Mouse (Mus musculus) cerebellum, adult 11 months (tissue): ENCODE measurements around the gene Hmcn1.

Experiments used
- DNase-seq: peaks from one replicate; pipeline ENCODE4 v3.0.0; 2022

Hmcn1 gene

DNA sequence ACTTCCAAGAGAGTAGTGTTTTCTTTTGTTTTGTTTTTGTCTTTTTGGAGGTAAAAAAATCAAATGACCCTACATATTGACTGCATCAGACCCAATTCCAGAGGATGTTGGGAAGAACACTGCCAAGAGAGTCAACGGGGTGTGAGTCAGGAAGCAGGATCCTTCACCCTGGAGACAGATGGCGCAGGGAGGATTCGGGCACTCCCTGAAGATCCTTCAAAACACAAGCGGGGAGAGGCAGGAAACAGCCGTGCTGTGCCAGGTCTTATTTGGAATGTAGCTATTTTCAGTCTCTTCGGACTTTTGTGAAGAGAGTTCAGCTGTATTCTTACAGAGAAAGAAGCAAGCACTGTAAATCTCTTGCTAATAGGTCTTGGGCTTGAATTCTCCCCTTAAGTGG is 120.0 kb downstream of the Hmcn1 start:
- peak; percentile 75 for DNase-seq

DNA sequence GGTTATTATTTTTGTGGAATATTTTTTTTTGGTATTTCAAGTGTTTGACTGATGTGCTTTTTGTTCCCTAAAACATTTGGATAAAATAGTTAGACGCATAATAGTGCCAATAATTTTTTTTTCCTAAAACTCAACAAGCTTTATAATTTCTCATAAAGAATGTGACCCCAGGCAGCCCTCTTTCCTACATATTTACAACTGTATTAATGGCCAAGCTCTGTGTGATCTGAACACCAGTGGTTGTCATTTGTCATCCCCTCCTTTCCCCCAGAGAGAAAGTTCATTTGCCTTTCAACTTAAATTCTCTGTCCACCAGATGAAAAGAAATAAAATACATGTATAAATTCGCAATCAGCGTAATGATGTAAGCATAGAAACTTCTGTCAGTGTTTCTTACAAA is 121.1 kb downstream of the Hmcn1 start:
- no peak for DNase-seq

DNA sequence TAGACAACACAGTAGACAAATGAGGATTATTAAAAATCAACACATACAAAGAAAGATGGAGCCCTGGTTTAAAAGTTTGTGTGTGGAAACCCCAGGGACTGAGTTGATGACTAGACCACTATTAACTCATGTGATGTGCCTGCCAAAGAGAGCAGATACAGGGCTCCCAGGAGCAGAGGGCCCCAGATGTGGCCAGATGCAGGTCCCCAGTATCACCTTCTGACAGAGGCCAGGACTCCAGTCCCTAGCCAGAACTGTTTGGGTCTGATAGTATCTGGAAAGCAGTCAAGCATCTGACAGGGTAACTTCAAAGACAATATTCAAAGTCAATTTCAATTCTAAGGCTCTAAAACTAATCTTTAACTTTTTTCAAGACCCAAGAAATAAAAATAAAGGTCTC is 124.0 kb downstream of the Hmcn1 start:
- DNase-seq = no peak

DNA sequence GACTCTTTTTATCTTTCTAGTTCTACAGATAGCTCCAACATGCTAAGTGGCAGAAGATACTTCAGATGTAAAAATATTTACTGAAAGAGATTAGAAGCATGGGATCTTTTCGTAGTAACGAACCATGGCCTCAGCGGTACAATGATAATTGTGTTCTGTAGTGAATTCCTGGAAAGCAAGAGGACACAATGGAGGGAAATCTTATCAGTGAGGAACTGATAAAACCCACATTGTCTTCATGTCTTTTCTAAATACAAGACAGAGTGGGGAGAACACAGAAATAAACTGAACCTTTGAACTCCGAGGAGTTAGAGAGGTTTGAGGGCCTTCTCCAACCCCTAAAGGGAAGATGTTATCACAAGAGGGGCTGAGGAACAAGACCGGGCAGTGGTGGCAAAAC is 126.6 kb downstream of the Hmcn1 start:
- DNase-seq = no peak

DNA sequence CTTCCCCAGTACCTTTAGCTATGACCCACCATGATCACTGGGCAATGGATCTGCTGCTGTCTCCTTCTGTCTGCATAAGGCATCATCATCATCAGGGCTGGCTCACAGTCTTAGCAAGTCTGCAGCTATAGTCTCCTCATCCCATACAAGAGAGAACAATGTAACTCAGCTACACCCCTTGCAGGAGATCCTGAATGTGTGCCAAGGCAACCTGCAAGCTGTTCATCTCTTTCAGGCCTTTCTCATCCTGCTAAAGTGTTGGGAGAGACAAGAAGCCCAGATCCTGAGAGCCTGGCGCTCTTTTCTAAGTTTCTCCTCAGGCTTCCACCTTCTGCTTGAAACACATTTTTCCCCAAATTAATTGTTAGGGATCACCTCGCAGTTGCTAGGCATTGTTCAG is 135.5 kb downstream of the Hmcn1 start:
- DNase-seq = no peak

DNA sequence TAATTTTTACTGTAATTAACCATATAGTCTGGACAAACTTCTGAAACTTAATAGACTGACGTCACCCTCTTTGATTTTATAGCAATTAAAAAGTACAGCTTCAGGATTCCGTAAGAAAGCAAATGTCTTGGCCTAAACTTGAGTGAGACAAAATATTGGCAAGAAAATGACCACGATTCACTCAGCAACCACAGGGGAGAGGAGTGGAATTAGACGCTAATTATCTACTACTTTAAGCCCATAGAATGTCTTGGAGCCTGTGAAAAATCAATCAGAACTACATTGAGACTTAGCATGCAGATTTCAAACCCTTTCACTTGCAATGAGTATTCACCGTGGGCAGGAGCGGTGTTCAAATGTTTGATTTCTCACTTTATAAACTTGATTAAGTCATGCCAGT is 159.8 kb downstream of the Hmcn1 start:
- DNase-seq = no peak

DNA sequence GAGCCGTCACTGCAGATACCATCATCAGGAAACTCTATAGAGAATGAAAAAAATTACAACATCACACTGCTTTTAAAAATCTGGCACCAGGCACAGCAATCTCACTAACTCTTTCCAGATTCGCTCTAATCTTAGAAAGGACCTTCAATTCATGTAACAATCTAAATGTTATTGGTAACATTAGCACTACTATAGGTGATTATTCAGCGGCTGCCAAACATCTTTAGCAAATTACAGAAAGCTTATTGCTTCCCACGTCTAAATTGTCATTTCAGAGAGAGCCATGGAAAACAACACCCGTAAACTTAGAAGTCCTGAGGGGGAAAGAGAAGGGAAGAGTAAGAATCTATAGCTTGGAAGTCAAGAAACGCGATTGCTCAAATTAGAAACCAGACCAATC is 163.4 kb downstream of the Hmcn1 start:
- DNase-seq = no peak

DNA sequence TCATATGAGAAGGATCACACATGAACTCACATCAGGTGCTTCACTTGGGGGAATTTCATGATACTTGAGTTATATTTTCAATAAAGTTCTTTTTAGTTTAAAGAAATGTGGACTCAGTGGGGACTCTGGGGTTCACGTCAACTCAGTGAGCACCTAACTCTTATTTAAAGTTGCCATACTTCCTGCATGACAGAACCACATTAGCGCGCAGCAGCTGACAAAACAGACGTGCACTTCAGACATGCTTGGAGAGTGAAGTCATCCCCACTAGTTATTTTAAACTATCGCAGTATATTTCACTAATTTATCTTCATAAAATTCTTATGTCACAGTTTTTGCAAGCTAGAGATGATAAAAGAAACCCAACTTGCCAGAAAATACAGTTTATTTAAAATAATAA is 166.1 kb downstream of the Hmcn1 start:
- DNase-seq = no peak

DNA sequence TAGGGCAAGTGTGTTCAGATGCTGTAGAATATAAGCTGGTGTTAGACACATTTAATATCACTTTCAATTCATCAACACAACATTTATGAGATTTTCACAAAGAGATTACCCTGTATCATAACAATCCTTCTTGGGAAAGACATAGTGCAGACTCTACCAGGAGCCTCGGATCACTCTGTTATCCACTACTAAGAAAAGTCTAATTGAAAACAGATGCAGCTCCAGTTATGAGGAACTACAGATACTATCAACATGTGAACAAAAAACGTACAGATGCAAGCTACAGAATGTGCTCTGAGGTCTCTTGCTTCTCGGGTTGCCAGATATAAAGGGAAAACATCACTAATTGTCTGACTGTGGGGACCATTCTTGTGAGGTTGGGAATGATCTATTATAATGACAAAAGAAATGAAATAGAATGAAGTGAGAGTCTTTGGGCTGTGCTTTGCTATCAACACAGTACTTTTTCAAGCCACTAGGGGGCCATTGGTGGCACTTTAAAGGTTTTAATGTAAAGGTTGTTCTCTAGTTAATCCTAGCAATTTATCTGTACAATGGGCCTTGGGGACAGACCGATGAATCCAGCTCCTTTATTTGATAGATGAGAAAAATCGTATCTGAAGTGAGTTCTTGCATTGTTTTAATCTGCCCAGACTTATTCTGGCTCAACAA is 168.8 kb downstream of the Hmcn1 start:
- DNase-seq = no peak

DNA sequence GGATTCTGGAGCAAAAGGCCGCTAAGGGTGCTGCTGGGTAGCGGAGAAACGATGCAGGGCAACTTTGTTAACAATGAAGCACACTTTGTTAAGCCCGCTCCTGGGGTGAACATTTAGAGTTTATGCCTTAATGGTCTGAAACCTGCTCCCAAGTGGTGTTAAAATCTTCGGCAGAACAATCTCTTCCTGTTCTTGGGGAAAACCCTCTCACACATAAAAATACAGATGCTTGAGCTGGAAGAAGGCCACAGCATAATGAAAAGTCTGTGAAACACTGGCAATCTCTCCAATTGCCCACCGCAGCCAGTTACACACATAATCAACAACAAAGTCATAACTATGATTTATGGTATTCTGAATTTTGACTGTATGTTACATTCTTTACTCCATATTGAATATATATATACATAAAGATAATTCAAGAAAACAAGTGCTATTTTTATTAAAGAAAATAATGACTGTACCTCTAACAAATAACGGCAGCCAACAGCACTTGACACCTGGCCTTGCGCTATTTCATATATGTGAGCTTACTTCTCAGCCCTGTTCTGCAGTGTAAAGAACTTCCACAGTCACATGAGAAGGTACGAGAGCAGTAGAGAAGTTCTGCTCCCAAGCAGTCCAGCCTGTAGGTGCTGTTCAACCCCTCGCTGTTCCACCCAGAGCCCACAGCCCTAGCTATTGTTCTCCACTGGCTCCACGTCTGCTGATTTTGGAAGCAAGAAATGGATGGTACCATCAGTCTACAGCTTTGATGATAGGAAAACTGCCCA is 177.0 kb downstream of the Hmcn1 start:
- DNase-seq = no peak

DNA sequence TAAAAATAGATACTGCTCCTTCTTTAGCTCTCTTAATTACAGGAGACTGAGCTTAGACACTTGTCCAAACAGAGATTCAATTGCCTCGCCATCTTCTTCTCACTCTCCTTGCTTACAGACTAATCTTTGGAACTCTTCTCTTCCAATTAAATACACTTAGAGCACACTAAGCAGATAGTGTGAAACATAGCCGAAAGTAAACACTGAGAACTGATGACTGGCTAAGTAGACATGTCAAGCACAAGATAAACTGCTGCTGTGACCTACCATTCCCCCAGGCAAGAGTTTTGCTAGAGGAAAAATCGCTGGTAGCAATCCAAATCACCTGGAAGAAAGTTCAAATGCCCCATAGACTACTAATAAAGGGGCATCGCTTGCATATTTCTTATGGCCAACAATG is 178.3 kb downstream of the Hmcn1 start:
- DNase-seq = no peak

DNA sequence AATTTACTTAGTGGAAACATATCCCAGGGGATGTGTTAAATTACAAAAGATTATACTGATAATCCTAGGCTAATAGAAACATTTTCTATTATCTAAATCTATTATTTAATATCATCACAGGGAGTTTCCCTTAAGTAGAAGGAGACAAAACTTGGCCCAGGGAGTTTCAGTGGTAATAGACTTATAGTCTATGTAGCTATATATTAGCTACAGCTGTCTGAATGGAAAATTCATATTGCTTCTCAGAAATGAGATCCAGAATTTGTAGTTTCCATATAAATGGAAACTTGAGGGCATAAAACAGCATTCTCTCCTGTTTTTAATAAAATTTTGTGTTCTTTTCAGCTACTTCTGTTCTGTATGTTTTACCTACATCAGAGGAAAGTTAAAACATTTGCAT is 179.9 kb downstream of the Hmcn1 start:
- no peak for DNase-seq

DNA sequence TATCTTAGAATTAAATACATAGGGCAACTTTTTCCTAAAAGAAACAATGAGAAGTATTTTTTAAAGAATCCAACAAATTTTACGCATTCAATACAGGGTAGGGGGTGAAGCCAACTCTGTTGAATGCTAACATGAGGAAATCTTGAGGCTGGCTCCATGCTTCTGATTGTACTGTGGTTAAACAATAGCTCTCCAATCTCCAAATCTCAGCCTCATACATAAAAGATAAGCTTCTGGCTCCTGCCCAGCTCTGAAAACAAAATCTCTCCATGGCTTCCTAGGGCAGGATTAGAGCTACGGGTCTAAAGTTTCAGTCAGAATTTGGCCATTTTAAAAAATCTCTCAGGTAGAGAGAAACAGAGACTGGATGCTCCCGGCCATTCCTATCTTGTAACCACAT is 186.4 kb downstream of the Hmcn1 start:
- DNase-seq = no peak

DNA sequence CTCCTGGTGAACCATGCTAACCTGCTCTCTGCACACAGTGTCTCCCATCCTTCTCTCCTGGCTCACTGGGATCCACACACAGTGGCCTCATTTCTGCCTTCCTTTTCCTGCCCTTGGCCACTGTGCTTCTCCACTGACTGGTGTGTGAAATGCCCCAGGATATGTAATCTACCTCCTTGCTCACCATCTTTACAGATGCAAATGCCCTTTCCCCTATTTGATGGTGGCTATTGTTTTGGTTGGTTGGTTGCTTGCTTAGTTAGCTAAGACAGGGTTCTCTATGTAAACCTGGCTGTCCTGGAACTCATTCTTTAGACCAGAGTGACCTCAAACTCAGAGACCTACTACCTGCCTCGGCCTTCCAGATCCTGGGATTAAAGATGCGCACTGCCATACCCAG is 187.8 kb downstream of the Hmcn1 start:
- no peak for DNase-seq

DNA sequence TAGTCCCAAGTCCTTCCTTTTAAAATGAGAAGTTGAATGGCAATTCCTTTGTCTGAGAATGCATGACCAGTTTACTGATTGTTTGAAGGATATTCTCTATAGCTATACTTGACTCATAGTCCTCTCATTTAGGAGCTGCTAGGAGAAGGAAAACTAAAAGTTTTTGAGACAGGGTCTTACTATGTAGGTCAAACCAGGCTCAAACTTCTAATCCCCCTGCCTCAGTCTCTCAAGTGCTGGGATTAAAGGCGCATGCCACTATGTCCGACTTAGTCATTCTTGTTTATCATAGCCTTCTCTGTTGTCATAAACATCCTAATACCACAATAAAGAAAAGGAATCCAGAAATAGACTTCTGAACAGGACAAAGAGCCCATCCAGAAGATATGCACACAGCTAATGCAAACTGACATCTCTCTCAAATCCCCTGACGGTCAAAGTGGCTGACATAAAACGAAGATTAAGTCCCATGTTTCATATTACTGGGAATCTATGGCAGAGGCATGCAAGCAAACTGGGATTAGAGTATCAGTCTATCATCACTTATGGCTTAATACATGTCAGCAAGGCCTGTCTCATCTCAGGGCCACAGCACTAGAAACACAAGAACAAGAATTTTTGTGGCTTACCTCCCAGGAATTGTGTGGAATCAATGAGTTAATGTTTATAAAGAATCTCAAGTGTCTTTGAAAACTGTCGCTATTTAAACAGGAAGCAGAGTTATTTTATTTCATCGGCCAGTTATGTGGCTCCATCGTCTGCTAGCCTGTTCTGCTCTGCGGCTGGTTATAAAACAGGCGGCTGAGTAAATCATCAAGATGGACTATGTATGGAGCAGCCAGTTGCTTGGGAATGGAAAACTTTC is 188.8 kb downstream of the Hmcn1 start:
- DNase-seq = no peak

DNA sequence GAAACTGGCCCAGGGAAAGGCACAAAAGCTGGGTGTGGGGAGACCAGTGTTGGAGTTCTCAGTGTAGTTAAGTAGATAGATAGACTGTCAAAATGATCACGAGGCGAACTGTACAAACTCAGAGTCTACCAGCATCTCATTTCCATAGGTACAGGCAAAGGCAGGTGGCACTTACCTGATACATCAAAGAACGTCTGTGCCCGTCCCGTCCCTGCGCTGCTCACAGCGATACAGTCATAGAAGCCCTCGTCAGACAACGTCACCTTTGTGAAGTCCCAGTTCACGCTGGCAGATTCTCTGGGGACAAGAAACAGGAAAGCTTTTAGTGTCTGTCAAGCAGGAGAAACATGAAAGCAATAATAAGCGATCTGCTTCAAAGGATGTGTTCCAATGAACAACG is 190.6 kb downstream of the Hmcn1 start:
- DNase-seq = no peak

DNA sequence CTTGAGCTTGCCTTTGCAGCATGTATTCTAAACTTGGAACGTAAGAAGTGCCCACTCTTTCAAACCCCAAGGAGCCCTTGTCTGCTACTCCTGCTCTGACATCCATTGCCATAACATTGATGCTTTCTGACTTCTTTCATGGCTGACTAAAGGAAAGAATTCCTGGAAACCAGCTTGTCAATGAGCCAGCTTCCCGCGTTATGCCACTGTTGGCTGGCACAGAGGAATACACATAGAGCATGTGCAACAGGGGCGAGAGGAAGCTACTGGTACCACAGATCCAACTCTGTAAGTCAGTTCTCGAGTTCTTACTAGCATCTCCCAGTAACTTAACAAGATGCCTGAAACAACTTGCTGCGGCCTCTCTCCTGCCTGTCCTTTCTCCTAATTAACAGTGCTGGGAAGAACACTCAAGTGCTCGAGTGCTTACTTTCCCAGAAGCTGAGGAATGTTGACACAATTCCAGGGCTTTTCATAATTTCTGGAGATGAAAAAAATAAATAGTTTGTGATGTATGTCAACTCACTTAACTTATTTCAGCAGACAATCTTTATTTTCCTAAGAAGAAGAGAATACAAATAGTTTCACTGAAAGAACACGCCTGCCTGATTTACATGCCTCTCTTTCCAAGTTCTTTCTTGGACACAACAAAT is 192.5 kb downstream of the Hmcn1 start:
- DNase-seq = no peak

DNA sequence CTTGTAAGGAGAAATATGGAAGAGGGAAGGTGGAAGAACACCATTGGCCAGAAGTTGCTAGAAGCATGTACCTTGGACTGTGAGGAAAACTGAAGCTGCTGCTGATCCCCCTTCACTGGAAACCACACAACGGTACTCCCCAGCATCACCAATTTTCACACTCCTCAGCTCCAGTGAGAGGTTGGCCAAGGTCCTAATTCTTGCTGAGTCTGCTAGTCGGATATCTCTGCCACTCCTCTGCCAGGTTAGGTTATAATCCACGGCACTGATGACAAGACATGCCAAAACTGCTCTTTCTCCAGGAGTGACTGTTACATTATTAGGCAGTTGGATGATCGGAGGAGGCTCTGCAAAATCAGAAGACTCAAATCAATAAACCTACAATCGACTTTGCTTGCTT is 194.6 kb downstream of the Hmcn1 start:
- no peak for DNase-seq

DNA sequence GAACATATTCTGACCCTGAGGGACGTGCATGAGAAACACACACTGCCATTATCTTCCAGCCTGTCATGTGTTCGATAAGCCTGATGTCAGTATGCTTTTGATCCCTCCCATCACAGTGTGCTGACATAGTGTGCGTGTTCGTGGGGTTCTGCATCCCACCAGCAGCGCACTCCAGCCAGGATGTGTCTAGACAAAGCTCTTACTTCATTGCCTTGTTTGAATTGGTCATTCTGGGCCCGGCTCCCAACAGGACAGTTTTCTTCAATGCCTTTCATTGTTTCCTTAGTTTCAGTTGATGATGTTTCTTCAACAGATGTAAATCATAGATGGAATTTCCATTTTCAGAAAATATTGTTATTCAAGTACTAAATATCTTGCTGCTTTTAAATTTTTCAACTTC is 206.5 kb downstream of the Hmcn1 start:
- DNase-seq = no peak

DNA sequence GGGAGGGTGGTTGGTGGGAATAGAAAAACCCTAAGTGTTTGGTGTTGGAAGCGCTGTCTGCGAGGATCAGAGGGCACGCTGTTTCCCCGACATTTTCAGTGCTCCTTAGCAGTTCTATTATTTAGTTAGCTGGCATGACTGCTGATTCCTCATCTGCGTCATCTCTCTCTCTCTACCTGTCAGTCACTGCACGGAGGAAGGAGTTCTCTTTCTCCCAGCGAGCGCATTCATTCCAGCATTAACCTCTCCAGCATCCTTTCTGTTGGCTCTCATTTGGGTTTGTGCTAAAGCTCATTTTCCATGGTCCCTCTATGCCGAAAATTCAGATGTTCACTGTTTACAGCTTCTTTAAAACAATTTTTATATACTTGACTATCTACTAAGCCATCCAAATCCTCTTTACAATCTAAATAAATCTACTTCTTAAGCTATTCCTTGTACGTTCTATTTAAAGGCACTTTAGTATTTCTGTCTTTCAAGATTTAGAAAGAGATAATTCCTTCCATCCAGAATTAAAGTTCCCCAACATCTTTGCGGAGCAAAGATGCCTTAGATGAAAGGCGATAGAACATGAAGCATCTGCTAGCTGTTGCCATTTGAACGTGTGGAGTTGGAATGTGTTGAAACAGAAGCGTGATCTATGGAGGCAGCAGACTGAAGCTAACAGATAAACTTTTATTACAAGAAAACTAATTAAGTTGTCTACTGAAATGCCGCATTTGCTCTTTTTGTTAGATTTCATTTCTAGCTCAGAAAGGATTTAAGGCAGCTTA is 210.0 kb downstream of the Hmcn1 start:
- DNase-seq = no peak

DNA sequence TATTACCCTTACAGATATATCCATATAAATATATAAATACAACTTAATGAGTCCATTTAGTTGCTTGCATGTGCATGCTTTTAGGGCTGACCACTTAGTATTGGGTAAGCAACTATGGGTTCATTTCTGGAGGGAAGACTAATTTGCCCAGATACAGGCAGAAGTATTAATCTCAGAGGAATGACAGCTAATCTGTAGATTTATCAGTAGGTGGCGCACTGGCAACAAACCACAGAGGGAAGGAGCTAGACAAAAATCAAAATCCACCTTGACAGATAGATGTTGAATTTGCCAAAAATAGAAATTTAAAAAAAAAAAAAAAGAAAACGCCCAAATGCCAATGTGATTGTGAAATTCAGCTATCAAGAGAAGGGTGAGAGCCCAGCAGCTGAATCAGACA is 213.3 kb downstream of the Hmcn1 start:
- peak; percentile 6 for DNase-seq

DNA sequence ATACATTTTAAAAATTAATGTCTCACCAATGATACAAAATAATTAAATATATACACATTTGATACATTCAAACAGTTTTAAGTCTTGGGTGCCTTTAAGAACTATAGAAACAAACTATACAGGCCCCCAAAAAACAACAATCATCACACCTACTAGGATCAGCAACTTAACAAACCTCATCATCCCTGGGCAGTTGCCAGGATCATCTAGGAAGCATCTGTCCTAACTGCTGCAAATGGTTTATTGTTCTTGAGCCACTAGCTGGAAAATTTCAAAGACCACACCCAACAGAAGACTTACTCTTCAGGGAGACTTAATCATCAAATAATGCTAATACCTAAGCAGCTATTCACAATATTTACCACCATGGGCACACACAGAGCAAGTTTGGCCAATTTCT is 216.5 kb downstream of the Hmcn1 start:
- DNase-seq = no peak

DNA sequence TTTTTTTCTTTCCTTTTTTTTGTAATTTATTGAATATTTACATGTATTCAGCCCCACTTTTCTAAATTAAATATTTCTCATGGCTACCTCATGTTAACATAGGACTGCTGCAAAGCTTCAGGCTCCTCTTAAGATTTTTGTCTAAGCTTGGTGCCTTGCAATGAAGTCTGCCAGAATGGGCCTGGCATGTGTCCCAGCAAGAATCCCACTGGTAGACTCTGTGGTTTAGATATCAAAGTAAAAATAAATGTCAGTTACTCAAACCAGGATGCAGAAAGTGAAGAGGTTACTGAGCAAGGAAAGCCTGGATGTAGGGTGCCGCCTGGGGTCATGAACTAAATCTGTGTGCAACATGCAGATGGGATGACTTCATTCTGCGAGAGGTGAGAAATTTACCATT is 217.5 kb downstream of the Hmcn1 start:
- DNase-seq = no peak
